Mouse (Mus musculus): ENCODE results near the gene Zfp777. TPM values are rescaled to one million over a fixed set of nuclear protein-coding genes. Genes with fewer than 3 reads are reported as not detected.

The Zfp777 gene
- 1 to 10 TPM; 4.1 to 6.5 (median 5.7) TPM for polyA plus RNA-seq (2017; shearing (Covaris generic))

DNA sequence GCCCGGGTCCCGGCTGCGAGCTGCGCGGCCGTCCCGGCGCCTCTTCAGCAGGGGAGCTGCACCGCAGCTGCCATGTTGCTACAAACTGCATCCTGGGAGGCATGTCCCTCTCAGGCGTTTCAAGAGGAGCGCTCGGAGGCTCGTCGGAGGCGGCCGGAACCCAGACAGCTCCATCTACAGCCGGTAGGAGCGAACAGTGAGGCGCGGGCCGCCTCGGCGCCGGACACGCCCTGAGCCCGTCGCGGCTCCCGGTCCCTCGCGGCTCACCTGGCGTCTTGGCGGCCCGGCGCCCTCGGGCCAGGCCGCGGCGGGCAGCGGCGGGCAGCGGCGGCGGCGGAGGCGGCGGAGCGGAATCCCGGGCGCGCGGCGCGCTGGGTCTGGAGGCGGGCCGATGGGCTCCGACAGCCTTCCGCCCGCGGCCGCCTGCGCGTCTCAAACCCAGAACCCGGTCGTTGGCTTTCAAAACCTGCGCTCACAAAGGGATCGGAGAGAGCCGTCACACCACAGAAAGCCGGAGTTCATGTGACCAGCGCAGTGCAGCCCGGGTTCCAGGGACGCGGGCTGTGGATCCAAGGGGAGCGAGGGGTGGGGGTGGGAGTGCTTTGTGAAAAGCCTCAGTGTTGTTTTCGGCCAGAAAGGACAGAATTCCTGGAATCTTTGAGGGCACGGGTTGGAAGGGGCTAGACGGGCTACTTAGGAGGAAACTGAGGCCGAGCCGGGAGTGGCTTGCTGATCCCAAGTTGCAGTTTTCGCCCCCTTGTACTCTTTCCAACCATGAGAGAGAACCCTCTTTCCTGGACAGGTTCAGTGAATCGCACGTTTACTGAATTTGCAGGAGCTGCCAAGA lies at the start of gene Zfp777:
Gene Zfp777, minus strand, starts transcription at position 486 of the 847 bp plus-strand sequence.
- peak; percentile 95 for ATAC-seq

DNA sequence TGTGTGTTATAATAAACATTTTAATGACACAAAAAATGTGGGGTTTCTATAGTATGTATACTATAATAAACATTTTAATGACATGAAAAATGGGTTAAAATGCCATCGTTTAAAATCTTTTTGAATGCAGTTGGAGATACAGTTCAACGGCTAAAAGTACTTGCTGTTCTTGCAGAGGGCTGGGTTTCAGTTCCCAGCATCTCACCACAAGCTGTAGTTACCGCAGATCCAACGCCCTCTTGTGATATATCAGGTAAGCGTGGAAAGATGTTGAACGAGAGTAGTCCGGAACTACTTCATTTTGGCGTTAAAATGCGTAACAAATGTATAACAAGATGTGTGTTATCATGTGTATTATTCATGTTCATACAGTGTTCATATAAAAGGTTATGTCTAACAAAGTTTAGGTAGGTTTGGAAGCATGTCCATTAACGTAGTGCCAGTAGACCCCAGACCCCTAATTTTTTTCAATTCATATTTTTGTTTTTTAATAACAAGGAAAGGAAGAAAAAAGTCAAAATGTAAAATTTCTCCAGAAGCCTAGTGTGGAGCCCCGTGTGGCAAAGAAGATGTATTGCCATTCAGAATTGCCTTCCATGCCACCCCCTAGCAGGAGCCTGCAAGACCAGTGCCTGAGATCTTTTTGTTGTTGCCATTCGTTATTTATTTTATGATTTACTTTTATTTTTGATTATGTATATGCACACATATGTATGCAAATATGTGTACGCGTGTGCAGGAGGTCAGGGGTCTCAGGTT lies 38.4 kb upstream of the Zfp777 start:
- ATAC-seq = no peak

DNA sequence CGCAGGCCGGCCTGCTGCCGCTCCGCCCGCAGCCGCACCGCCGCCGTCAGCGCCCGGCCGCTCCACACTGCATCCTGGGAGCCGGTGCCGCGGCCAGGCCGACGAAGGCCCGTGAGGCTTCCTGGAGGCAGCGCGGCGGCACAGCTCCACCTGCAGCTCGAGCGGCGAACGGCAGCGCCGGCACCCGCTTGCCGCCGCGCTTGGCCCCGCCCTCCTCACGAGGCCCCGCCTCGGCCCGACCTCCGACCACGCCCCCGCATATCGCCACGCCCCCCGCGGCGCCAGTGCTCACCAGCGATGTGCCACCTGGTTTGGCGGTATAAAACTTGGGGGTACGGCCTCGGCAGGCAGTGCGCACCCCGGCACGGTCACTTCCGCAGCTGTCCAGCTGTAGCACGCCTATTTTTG lies 37.8 kb upstream of the Zfp777 start, which contains the start of gene Zfp746:
Gene Zfp746, minus strand, starts transcription at position 123 of the 408 bp plus-strand sequence.
- peak; percentile 86 for ATAC-seq

DNA sequence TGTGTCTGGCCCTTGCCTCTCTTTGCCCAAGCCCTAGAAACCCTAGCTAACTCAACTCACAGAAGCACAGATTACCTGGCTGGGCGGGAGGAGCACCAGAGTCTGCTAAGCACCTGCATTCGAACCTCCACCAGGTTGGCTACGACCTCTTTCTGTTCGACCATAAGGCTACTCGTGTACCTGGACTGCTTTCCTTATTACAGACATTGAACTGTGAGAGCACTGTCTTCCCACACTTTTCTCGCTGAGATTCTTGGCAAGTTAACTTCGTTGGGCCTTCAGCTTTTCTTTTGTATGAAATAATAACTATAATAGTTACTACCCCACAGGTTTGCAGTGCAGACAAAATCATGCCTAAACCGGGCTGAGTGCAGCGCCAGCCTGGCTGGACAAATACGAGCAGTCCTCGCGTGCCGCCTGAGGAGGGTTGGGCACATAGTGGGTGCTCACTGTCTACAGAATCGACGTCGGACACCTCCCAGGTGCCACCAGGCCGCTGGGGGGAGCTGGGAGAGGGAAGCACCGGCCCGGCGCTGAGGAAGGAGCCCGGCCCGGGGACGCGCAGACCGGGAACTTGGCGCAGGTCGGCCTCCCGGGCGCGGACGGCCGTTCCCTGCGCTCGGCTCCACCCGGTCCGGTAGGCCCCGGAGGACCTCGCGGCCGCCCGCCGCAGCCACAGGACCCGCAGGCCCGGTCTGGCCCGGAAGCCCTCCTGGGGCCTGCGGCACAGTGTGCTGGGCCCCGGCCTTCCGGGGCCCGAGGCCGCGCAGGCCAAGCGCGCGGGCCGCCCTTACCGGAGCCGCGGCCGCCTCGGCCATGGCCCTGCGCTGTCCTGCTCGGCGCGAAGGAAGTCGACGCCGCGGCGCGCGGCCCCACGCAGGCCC lies 37.1 kb upstream of the Zfp777 start:
- ATAC-seq = peak; percentile 27

DNA sequence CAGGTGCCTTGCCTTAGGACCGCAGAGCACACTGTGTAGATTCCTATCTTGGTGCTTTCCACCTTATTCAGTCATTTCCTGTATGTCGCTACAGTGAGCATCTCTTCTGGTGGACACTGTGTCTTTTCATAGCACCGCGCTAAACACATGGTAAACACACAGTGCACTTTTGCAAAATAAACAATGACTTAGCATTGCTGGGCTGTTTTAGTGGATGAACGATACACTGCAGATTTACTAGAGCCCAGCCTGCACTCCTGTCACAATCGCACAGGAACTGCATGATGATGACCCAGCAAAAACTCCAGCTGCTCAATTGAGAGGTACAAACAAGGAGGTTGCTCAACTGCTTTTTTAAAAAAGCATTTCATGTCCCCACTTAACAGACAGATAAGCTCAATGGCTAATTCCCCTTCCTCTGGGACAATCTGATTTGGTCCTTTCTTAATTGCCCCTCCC lies 35.1 kb upstream of the Zfp777 start:
- peak; percentile 49 for ATAC-seq

DNA sequence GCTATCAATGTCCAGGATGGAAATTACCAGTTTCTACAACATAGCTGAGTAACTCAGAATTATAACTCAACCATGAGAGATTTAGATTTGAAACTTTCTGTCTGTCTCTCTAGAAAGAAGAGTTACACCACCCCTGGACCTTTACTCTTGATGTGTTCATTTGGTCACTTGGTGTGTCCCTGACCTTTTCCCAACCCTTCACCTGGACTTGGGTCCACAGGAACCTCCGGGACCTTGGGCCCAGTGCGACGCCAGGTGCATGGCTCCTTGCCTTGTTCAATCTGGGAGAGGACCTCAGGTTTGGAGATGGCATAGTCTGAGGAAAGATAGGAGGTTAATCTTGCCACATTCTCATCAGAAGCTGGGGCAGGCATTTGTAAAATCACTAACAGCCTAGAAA lies 33.2 kb upstream of the Zfp777 start:
- ATAC-seq = no peak

DNA sequence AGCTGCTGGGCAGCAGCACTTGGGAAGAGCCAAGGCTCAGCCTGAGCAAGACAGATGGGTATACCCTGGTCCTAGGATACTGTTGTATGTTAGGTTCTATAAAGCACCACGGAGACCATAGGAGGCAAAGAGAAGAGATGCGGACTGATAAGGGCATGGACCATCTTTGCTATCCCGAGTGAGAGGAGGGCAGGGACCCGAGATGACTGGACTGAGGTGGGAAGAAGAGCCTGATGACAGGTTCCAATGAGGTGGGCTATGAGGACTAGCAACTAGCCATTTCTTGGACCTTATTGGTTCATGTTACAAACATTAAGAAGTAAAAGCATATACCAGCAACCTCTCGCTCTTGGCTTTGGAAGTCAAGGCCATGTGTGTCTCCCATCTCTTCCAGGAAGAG lies 32.3 kb upstream of the Zfp777 start:
- no peak for ATAC-seq

DNA sequence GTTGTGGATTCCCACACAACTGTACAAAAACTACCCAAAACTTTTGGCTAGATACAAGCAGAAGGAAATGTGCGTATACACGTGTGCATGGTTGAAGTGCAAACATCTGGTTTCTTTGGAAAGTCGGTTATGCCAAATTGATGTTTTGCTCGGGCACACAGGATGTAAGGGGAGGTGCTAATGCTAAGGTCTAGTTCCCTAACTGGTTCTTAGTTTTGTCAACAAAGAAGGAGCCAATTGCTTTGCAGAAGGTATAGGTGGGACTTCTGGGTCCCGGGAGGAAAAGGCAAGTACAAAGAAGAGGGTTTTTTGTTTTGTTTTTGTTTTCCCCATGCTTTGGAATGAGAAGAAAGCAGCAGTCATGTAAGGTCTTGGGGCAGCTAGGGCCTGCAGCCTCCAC lies 24.6 kb upstream of the Zfp777 start:
- peak; percentile 35 for ATAC-seq

DNA sequence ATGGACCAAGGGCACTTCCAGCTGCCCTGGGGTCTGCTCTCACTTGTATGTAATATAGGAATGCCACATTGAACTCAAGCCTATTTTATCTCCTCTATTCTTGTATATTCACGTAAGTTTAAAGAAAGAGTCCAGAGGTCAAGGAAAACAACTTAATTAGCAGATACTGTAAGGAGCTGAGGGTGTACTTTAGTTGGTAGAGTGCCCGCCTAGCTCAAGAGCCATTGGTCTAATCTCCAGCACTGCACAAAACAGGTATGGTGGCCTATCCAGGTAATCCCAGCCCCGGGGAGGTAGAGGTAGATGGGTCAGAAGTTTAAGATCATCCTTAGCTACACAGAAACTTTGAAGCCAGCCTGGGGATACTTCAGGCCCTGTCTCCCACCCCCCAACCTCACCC lies 18.8 kb upstream of the Zfp777 start:
- no peak for ATAC-seq

DNA sequence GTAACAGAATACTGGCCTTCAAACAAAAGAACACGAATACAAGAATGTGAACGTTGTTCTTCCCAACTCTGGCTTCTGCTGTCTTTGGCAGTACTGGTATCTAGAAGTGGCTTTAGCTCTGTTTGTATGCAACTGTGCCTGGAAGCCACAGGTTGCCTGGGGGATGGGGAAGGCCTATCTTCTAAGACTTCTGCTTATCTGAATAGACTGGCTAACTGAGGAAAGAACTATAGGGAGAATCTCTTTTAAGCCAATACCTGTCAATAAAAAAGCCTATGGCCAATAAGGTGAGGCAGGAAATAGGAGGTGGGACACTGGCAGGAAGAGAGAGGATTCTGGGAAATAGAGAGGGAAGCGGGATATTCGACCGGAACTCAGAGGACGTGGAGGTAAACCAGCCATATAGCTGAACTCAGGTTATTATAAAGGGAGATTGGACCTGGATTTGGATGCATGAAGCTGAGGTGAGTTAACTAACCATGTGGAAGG lies 16.9 kb upstream of the Zfp777 start:
- ATAC-seq = no peak

DNA sequence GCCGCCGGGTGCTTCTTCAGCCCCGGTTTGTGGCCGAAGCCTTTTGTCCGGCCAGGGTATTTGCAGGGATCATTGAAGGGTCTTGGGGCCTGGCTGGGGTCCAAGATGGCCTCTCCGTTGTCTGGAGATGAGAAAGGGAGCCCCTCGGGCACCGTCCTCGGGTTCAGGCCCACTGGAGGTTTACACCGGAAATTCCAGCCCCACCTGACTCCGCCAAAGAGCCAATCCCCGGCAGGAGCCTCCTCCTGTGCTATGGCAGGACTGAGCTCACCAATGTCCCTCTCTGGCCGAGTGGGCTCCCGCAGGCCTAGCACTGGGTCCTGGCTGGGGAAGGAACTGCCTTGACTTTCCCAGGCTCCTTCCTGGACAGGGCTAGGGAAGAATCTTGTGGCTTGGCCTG lies 15.7 kb upstream of the Zfp777 start:
- ATAC-seq = no peak

DNA sequence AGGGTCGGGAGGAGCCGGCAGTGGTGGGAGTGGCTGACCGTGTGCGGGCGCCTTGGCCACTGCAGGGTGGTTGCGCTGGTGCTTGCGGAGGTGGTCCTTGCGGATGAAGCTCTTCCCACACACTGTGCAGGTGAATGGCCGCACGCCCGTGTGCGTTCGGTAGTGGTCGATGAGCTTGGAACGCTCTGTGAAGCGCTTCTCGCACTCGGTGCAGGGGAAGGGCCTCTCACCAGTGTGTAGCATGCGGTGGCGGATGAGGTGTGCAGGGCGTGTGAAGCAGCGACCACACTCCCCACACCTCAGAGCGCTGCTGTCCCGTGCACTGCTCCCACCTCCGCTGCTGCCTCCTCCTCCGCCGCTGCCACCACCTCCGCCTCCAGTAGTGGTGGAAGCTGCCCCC lies 15.2 kb upstream of the Zfp777 start:
- ATAC-seq = no peak

DNA sequence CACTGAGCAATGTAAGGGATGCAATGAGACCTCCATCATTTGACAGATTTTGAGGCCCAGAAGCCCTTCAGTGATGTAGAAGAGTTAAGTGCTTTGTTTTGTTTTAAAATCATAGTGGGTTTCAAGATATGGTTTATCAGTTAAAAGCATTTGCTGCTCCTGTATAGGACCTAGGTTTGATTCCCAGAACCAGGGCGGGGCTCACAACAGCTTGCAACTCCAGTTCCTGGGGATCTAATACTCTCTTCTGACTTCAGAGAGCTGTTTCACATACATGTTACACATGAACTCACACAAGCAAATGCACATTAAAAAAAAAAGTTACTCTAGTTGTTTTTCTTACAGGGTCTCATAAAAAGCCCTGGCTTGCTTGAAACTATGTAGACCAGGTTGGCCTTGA lies 12.2 kb upstream of the Zfp777 start:
- ATAC-seq = no peak

DNA sequence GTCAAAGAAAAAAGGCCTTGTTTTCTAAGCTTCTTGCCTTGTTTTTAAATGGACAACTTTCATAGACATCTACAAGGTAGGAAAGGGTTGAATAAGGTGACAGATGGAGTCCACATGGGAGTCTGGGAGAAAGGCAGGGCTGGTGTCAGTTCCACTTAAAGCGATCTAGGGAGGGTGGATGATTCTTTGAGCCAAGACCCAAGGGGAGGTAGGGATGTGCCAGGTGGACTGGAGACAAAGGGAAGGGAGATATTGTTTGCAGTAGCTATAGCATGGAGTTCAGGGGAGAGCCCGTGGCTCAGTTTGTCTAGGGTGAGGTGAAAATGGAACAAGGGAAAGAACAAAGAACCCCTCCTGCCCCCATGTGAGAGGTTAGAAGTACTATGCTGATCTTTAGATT lies 11.7 kb upstream of the Zfp777 start:
- ATAC-seq = no peak

DNA sequence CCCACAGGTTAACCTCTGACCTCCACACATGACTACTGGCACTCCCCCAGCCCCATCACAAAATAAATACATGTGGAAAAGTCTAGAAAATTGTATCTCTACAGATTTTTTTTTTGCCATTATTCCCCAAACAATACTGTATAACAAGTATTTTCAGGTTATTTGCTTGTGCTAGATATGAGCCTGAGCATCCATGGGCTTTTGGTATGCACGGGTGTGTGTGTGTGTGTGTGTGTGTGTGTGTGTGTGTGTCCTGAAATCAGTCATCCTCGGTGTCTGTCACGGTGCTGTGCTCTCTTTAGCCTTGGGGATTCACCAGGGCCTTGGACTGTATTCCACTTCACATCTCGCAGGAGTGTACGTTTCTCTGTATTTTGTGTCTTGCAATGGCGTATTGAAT lies 3.4 kb upstream of the Zfp777 start:
- ATAC-seq = no peak

DNA sequence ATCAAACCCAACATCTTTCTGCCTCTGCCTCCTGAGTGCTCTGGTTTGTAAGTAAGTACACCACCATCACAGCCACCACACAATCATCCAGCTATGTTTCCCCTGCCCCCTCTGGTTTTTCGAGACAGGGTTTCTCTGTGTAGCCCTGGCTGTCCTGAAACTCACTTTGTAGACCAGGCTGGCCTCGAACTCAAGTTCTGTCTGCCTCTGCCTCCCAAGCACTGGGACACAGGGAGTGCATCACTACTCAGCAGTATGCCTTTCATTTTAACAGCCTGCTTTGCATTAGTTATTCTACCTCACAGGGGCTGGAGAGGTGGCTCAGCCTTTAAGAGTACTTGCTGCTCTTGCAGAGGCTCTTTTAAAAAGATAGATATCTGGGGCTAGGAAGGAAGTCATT lies 3.0 kb upstream of the Zfp777 start:
- ATAC-seq = no peak

DNA sequence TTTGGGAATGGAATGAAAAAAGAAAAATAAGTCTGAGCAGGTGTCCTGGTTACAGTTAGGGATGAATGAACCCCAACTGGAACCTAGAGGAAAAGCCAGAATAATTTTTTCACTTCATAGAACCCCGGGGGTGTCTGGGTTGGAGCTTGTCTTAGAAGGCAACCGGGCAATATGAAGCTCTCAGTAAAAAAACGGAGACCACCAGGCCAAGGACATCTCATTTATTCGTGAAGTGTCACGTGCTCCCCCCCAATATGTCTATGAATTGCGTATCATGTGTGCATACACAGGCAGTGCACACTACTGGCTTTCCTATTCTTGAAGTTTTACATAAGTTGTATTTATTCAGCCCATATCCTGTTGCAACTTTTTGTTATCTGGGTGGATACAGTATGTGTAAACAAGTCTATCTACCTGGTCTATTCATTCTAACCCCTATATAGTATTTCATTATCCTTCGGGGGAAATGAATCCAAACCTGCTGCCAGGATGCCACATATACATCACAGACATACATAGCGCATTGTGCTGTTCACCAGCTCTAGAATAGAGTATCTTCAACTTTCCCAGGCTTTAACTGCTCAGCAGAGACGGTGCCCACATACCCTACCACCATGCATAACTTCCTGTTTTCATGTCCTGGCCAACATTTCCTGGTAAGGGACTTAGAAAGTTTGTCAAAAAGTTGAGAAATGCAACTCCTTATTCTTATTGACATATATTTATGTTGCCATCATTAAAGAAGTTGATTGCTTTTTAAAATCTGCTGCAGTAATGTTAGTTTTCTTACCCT lies 758 bp upstream of the Zfp777 start:
- no peak for ATAC-seq

DNA sequence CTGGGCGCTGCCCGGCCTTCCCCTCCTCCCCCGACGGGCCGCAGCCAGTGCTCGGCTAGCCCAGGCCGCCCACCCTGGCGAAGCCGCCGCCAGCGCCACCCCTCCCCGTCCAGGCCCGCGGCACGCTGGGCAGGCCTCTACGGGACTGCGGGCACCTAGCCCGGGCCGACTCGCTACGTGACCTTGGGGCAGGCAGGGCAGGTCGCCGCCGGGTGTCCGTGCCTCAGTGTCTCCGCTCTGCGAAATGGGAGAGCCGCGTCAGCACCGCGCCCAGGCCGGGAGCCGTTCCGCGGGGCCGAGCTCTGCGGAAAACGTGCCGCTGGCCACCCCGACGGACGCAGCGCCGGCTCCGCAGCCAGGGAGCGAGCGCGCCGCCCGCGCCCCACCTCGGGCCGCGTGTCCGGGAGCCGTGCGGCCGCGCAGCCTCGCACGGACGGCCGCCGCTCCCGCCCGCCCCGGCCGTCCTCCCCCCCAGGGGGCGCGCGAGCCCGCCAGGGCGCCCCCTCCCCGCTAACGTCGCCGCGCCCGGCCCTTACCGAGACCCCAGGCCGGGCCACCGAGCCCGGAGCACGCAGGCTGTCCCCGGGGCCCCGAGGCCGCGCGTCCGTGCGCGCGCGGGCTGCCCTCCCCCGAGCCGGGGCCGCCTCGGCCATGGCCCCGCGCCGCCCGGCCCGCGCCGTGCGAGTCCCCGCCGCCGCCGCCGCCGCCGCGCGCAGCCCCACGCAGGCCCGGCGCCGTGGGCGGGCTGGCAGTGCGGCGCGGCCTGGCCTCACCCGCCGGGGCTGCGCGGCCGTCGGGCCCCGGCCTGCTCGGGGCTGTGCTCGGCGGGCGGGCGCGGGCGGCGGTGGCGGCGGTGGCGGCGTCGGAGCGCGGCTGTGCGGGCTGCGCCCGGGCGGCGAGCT lies 1.0 kb downstream of the Zfp777 start:
- peak; percentile 20 for ATAC-seq

DNA sequence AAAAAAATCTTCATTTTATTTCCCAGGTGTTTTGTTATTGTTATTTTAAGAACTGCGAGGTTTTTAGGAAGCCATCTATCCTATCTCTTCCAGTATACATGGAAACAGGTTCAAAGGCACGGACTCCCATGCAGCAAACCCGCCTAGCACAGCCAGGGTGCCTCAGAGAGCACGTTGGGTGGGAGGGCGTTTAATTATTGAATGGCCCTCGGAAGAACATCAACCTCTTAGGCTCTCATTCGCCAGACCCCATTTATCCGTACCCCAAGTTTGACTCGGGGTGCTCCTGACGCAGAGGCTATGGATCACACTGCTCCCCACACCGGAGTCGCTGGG lies 1.6 kb downstream of the Zfp777 start:
- no peak for ATAC-seq

DNA sequence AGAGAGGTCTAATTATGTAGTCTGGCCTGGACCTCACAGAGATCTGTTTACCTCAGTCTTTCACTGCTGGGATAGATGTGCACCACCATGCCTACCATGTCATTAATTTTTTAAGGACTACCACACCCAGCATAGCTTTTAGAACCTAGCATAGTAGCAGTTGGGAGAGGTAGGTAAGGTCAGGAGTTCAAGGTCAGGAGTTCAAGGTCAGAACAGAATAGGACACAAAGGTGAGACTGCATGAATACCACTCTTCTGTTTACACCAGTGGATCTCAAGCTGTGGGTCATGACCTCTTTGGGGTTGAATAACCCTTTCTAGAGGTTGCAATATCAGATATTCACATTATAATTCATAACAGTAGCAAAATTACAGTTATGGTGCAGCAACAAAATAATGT lies 16.1 kb downstream of the Zfp777 start:
- no peak for ATAC-seq

Data from inflammation-experienced regulatory T-cells, adult 6 months (primary cell).